Mouse (Mus musculus) kidney, postnatal 36 days (tissue): ENCODE data around the gene Cyp3a13.
"Not testable (repeated sequence)": the region's sequence is repeated elsewhere in the genome, so short reads cannot be mapped to it uniquely, and the experiment has no call there.

ENCODE experiments used
- DNase-seq, 2 experiments: peaks; one replicate each; pipeline ENCODE4 v3.0.0; 2021 to 2022; ENCODE audit warnings: mixed read lengths in 2 of 2

The Cyp3a13 gene

DNA sequence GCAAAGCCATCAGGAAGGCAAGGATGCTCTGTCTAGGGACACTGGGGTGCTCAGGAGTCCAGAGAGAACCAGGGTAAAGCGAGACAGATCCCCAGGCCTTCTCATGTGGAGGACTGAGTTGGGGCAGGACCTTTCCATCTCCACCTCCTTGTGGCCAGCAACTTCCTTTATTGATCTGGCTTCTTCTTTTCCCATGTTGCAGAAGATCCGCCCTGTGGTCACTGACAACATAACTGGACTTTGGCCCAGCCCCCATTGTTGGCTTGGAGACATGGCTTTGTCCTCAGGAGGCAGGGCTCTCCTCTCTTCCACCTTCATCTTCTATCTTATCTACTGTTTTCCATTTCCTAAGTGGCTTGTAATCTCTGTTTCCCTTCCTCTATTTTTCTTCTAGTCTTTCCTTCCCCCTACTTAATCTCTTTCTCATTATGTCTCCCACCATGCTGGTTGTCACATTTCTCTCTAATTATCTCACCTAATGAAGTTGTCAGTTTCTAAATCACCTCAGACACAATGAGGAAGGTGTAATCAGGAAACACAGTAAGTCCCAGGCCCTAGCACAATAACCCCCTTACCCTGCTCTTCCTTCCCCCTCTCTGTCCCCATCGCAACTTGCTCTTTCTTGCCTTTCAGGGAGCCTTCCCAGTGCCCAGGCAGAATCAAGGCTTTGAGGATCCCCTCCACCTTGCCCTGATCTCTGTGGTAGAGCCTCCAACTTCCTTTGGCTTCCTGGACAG, 49.6 kb downstream of the Cyp3a13 start, which contains the start of gene Pilrb2:
Gene Pilrb2, minus strand, starts transcription at position 172 of the 737 bp plus-strand sequence.
- DNase-seq: not testable (repeated sequence)

DNA sequence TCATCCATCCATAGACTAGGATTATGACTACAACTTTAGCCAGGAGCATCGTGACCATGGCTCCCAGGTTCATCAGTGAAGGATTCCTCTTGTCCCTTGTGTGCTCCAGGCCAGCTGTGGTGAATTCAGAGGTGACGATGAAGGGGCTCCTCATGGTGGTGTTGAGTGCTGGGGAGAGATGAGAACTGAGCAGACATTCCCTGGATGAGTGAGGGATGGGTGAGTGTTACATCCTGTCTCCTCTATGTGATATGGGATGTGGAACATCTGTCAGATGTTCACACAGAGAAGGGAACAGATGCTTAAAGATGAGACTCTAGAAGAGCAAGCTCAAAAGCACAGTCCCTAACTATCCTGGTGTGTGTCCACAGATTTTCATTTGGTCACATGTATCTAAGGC, 52.8 kb downstream of the Cyp3a13 start:
- DNase-seq: not testable (repeated sequence)

DNA sequence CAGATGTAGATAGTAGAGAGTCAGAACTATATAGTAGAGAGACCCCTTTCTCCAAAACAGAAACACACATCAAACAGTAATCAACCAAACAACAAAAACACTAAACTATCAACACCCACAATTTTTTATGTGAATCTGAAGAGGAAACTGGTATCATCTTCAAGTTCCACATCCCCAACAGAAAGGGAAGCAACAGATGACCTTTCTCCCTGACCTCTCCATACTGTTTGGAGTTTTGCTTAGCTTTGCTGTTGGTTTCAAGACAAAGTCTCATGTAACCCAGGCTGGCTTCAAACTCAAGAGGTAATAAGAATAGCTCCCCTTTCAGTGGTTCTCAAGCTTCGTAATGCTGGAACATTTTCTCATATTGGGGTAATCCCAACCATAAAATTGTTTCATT, 57.4 kb downstream of the Cyp3a13 start:
- not testable (repeated sequence) for DNase-seq

DNA sequence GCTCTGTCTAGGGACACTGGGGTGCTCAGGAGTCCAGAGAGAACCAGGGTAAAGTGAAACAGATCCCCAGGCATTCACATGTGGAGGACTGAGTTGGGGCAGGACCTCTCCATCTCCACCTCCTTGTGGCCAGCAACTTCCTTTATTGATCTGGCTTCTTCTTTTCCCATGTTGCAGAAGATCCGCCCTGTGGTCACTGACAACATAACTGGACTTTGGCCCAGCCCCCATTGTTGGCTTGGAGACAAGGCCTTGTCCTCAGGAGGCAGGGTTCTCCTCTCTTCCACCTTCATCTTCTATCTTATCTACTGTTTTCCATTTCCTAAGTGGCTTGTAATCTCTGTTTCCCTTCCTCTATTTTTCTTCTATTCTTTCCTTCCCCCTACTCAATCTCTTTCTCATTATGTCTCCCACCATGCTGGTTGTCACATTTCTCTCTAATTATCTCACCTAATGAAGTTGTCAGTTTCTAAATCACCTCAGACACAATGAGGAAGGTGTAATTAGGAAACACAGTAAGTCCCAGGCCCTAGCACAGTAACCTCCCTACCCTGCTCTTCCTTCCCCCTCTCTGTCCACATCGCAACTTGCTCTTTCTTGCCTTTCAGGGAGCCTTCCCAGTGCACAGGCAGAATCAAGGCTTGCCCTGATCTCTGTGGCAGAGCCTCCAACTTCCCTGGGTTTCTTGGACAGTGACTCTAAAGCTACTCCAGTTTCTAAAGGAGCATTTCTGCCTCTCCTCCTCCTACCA, 63.3 kb downstream of the Cyp3a13 start, which contains the start of gene Pilrb1:
Gene Pilrb1, minus strand, starts transcription at position 147 of the 751 bp plus-strand sequence.
- peak in 1 of 2 experiments; percentile 19 for DNase-seq

DNA sequence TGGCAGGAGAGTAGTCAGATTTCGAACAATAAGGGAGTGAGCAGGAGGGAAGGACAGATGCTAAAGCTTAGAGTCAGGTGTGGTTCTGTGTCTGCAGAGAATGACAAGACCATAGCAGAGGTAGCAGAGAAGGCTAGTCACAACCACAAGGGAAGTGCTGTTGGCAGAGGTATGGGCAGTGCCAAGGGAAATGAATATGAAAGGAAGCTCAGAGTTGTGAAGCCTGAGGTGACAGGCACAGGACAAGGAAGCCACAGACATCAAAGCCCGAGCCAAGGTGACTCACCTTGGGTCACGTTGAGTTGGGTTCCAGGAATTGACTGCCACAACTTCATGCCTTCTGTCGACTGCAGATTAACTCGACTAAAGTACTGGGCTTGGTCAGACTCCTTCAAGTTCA, 64.5 kb downstream of the Cyp3a13 start:
- not testable (repeated sequence) for DNase-seq

DNA sequence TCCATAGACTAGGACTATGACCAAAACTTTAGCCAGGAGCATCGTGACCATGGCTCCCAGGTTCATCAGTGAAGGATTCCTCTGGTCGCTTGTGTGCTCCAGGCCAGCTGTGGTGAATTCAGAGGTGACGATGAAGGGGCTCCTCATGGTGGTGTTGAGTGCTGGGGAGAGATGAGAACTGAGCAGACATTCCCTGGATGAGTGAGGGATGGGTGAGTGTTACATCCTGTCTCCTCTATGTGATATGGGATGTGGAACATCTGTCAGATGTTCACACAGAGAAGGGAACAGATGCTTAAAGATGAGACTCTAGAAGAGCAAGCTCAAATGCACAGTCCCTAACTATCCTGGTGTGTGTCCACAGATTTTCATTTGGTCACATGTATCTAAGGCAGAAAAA, 66.5 kb downstream of the Cyp3a13 start:
- DNase-seq: not testable (repeated sequence)

DNA sequence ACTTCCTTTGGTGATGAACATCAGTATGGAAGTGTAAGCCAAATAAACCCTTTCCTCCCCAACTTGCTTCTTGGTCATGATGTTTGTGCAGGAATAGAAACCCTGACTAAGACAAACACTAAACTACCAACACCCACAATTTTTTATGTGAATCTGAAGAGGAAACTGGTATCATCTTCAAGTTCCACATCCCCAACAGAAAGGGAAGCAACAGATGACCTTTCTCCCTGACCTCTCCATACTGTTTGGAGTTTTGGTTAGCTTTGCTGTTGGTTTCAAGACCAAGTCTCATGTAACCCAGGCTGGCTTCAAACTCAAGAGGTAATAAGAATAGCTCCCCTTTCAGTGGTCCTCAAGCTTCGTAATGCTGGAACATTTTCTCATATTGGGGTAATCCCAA, 71.1 kb downstream of the Cyp3a13 start:
- DNase-seq: not testable (repeated sequence)
